Mouse (Mus musculus): ENCODE results near the gene Sgo2a. TPM values are rescaled to one million over a fixed set of nuclear protein-coding genes. Genes with fewer than 3 reads are reported as not detected.

The Sgo2a gene
- polyA plus RNA-seq, 1 experiment = 0.77 TPM

GRCm38 (mm10) chr1:58045076-58045475 lies 49.3 kb downstream of the Sgo2a start:
- no peak overlapping the region for H3K4me3 ChIP-seq (replicated peaks; ENCODE audit: insufficient read depth, low read depth, low read length)
- 35% methylated on average over 3 of the region's 3 CpGs for WGBS
- peak in 1 of 2 experiments; percentile 38 for DNase-seq
- H3K4me1 ChIP-seq (ENCODE audit: control insufficient read depth, insufficient read depth, low read length) = peaks cover 22% of the 10 kb centered on the region
- H3K27ac ChIP-seq (ENCODE audit: insufficient read depth, low read length) = peak overlapping the region; percentile 87
- TF ChIP-seq POLR2A (IDR thresholded peaks at IDR 0.05; ENCODE audit: borderline replicate concordance, insufficient read depth, low read length) (no peak), CTCF (IDR thresholded peaks at IDR 0.05; ENCODE audit: borderline replicate concordance, insufficient read depth, low read depth, low read length) (no peak)
- no peaks in the 10 kb centered on the region for H3K27me3 ChIP-seq (ENCODE audit: control insufficient read depth, insufficient read depth, low read length)

- peaks cover 22% of the 10 kb centered on the region for H3K4me1 ChIP-seq (ENCODE audit: control insufficient read depth, insufficient read depth, low read length)
- H3K4me3 ChIP-seq (replicated peaks; ENCODE audit: insufficient read depth, low read depth, low read length) = no peak overlapping the region
- peak; percentile 83 to 95 for DNase-seq
- H3K27ac ChIP-seq (ENCODE audit: insufficient read depth, low read length) = peak overlapping the region; percentile 86
- WGBS = 4% methylated on average over 5 of the region's 5 CpGs
- H3K27me3 ChIP-seq (ENCODE audit: control insufficient read depth, insufficient read depth, low read length) = no peaks in the 10 kb centered on the region
- TF ChIP-seq CTCF (IDR thresholded peaks at IDR 0.05; ENCODE audit: borderline replicate concordance, insufficient read depth, low read depth, low read length) (no peak), POLR2A (IDR thresholded peaks at IDR 0.05; ENCODE audit: borderline replicate concordance, insufficient read depth, low read length) (no peak)
Observed at GRCm38 (mm10) chr1:58045546-58045945, 49.8 kb downstream of the Sgo2a start.

- TF ChIP-seq CTCF (IDR thresholded peaks at IDR 0.05; ENCODE audit: borderline replicate concordance, insufficient read depth, low read depth, low read length) (no peak), POLR2A (IDR thresholded peaks at IDR 0.05; ENCODE audit: borderline replicate concordance, insufficient read depth, low read length) (no peak)
- 18% methylated on average over 3 of the region's 3 CpGs for WGBS
- DNase-seq = peak; percentile 15 to 31
- no peaks in the 10 kb centered on the region for H3K27me3 ChIP-seq (ENCODE audit: control insufficient read depth, insufficient read depth, low read length)
- peak overlapping the region; percentile 39; the same call in 1 of the 2 replicates for H3K27ac ChIP-seq (ENCODE audit: insufficient read depth, low read length)
- H3K4me3 ChIP-seq (replicated peaks; ENCODE audit: insufficient read depth, low read depth, low read length) = no peak overlapping the region
- peaks cover 22% of the 10 kb centered on the region for H3K4me1 ChIP-seq (ENCODE audit: control insufficient read depth, insufficient read depth, low read length)
Observed at GRCm38 (mm10) chr1:58046721-58047290, 51.0 kb downstream of the Sgo2a start.

GRCm38 (mm10) chr1:58049126-58049525 lies 53.4 kb downstream of the Sgo2a start:
- TF ChIP-seq CTCF (IDR thresholded peaks at IDR 0.05; ENCODE audit: borderline replicate concordance, insufficient read depth, low read depth, low read length) (no peak), POLR2A (IDR thresholded peaks at IDR 0.05; ENCODE audit: borderline replicate concordance, insufficient read depth, low read length) (no peak)
- no peaks in the 10 kb centered on the region for H3K27me3 ChIP-seq (ENCODE audit: control insufficient read depth, insufficient read depth, low read length)
- no peak overlapping the region for H3K27ac ChIP-seq (ENCODE audit: insufficient read depth, low read length)
- no peak overlapping the region for H3K4me3 ChIP-seq (replicated peaks; ENCODE audit: insufficient read depth, low read depth, low read length)
- peaks cover 22% of the 10 kb centered on the region for H3K4me1 ChIP-seq (ENCODE audit: control insufficient read depth, insufficient read depth, low read length)
- WGBS = 91% methylated on average over 5 of the region's 5 CpGs
- DNase-seq = no peak

GRCm38 (mm10) chr1:58055598-58055997 lies 59.8 kb downstream of the Sgo2a start:
- Histone ChIP-seq H3K27ac (ENCODE audit: insufficient read depth, low read length) (no peak overlapping the region), H3K27me3 (ENCODE audit: control insufficient read depth, insufficient read depth, low read length) (no peaks in the 10 kb centered on the region), H3K4me3 (replicated peaks; ENCODE audit: insufficient read depth, low read depth, low read length) (no peak overlapping the region), H3K4me1 (ENCODE audit: control insufficient read depth, insufficient read depth, low read length) (peaks cover 12% of the 10 kb centered on the region; the same call in 1 of the 2 replicates)
- no peak for TF ChIP-seq POLR2A (IDR thresholded peaks at IDR 0.05; ENCODE audit: borderline replicate concordance, insufficient read depth, low read length)
- TF ChIP-seq CTCF (IDR thresholded peaks at IDR 0.05; ENCODE audit: borderline replicate concordance, insufficient read depth, low read depth, low read length) = no peak
- peak; percentile 41 to 58 for DNase-seq
- 43% methylated on average over 11 of the region's 11 CpGs for WGBS

GRCm38 (mm10) chr1:58056074-58056807 lies 60.5 kb downstream of the Sgo2a start:
- Histone ChIP-seq H3K4me1 (ENCODE audit: control insufficient read depth, insufficient read depth, low read length) (peaks cover 12% of the 10 kb centered on the region; the same call in 1 of the 2 replicates), H3K4me3 (replicated peaks; ENCODE audit: insufficient read depth, low read depth, low read length) (no peak overlapping the region), H3K27ac (ENCODE audit: insufficient read depth, low read length) (no peak overlapping the region), H3K27me3 (ENCODE audit: control insufficient read depth, insufficient read depth, low read length) (no peaks in the 10 kb centered on the region)
- 72% methylated on average over 13 of the region's 13 CpGs for WGBS
- no peak for TF ChIP-seq CTCF (IDR thresholded peaks at IDR 0.05; ENCODE audit: borderline replicate concordance, insufficient read depth, low read depth, low read length)
- TF ChIP-seq POLR2A (IDR thresholded peaks at IDR 0.05; ENCODE audit: borderline replicate concordance, insufficient read depth, low read length) = no peak
- DNase-seq = no peak

- peaks cover 12% of the 10 kb centered on the region; the same call in 1 of the 2 replicates for H3K4me1 ChIP-seq (ENCODE audit: control insufficient read depth, insufficient read depth, low read length)
- TF ChIP-seq CTCF (IDR thresholded peaks at IDR 0.05; ENCODE audit: borderline replicate concordance, insufficient read depth, low read depth, low read length) (no peak), POLR2A (IDR thresholded peaks at IDR 0.05; ENCODE audit: borderline replicate concordance, insufficient read depth, low read length) (no peak)
Observed at GRCm38 (mm10) chr1:58056939-58057338, 61.2 kb downstream of the Sgo2a start.

GRCm38 (mm10) chr1:58058846-58059245 lies 63.1 kb downstream of the Sgo2a start:
- no peaks in the 10 kb centered on the region for H3K27me3 ChIP-seq (ENCODE audit: control insufficient read depth, insufficient read depth, low read length)
- WGBS = 87% methylated on average over 4 of the region's 4 CpGs

More at GRCm38 (mm10) chr1:58056939-58057338, 61.2 kb downstream of the Sgo2a start:
- H3K27ac ChIP-seq (ENCODE audit: insufficient read depth, low read length) = no peak overlapping the region
- no peaks in the 10 kb centered on the region for H3K27me3 ChIP-seq (ENCODE audit: control insufficient read depth, insufficient read depth, low read length)
- no peak overlapping the region for H3K4me3 ChIP-seq (replicated peaks; ENCODE audit: insufficient read depth, low read depth, low read length)
- 75% methylated on average over 11 of the region's 11 CpGs for WGBS
- no peak for DNase-seq

More at GRCm38 (mm10) chr1:58058846-58059245, 63.1 kb downstream of the Sgo2a start:
- H3K4me1 ChIP-seq (ENCODE audit: control insufficient read depth, insufficient read depth, low read length) = peaks cover 12% of the 10 kb centered on the region; the same call in 1 of the 2 replicates
- no peak overlapping the region for H3K4me3 ChIP-seq (replicated peaks; ENCODE audit: insufficient read depth, low read depth, low read length)
- no peak for DNase-seq
- TF ChIP-seq CTCF (IDR thresholded peaks at IDR 0.05; ENCODE audit: borderline replicate concordance, insufficient read depth, low read depth, low read length) (no peak), POLR2A (IDR thresholded peaks at IDR 0.05; ENCODE audit: borderline replicate concordance, insufficient read depth, low read length) (no peak)
- no peak overlapping the region for H3K27ac ChIP-seq (ENCODE audit: insufficient read depth, low read length)

All from cerebellum, adult 2 months (tissue).